Mouse (Mus musculus): ENCODE data around the gene 1700013G24Rik. TPM values are rescaled to one million over a fixed set of nuclear protein-coding genes. Genes with fewer than 3 reads are reported as not detected.
A peak's percentile ranks its signal among the peaks of the same experiment; 100 is the strongest.

Gene 1700013G24Rik
- total RNA-seq, 4 experiments from 2014 or later, result not detected

GRCm38 (mm10) chr4:137476065-137476760 lies 23.1 kb downstream of the 1700013G24Rik start:
- peak; percentile 78 to 88 for DNase-seq (ENCODE audit: low spot score in 2 of 2)

- peak; percentile 75 to 86 for DNase-seq (ENCODE audit: low spot score in 2 of 2)
Observed at GRCm38 (mm10) chr4:137476761-137477237, 23.7 kb downstream of the 1700013G24Rik start.

DNA sequence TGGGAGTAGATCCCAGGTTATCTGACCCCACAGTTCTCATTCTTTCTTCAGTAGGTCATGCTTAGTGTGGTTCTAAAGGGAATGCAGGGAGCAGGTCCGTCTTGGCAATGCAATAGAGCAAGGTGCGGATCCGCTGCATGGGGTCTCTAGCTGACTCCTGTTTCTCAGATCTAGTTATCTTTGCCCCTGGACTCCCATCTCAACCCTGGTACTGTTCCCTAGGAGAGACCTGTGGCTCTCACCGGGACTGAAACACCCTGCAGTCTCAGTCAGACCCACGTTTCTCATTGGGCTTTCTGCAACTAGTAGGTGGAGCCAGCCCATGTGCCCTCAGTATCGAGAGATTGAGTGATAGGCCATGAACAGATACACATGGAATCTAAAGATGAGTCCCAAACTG lies 24.5 kb downstream of the 1700013G24Rik start:
- no peak for DNase-seq (ENCODE audit: low spot score in 2 of 2)

DNA sequence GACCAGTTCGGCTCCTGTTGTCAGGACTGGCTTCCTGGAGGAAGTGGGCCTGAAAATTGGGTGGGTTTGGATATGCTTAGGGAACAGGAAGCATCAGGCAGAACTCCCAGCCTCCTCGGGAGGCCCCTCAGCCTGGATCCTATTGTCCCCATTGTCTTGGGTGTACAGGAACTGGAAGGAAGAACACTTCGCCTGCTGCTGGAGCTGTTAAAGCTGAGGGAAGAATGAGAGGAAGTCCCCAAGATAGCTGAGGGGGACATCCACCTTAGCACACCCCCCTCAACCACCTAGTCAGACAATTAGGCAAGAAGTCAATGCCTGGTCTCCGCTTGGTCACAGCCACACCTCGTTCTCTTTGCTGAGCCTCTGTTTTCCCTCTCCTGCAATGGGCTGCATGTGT lies 25.2 kb downstream of the 1700013G24Rik start:
- no peak for DNase-seq (ENCODE audit: low spot score in 2 of 2)

GRCm38 (mm10) chr4:137479757-137480156 lies 26.7 kb downstream of the 1700013G24Rik start:
- no peak for DNase-seq (ENCODE audit: low spot score in 2 of 2)

DNA sequence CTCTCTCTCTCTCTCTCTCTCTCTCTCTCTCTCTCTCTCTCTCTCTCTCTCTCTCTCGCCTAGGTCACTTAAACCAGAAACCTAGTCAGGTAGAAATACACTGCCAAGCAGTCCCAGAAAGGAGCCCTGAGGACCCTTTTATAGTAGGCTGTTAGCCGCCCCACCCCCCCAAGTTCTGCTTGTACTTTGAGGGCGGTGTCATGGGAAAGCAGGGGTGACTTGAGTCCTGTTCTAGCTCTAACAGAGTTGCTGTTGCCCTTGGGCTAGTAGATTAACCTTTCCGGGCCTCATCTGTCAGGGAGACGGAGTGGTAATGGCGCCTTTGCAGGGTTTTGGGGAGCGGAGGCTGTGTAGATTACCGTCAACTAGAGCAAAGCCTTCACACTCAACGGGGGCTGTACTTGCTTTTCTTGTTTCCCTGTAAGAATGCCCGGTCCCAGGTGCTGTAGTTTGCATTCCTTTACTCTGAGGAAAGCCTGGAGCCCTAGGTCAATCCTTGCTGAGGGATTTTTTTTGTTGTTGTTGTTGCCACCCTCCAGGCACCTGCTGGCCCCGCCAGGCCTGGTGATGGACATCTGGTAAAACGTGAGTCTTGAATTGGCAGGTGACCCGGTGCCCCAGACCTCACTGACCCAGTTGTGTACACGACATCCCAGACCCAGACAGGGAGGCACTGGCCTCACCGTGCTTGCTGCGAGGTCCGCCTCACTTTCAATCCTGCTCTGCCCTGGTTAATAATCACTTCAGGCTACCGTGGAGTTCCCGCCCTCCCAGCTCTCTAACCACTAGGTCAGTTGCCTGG lies 27.3 kb downstream of the 1700013G24Rik start:
- no peak for DNase-seq (ENCODE audit: low spot score in 2 of 2)

- DNase-seq (ENCODE audit: low spot score in 2 of 2), result no peak
Observed at GRCm38 (mm10) chr4:137480993-137481340, 27.9 kb downstream of the 1700013G24Rik start.

GRCm38 (mm10) chr4:137481381-137482030 lies 28.4 kb downstream of the 1700013G24Rik start:
- DNase-seq (ENCODE audit: low spot score in 2 of 2), result no peak

- no peak for DNase-seq (ENCODE audit: low spot score in 2 of 2)
Observed at GRCm38 (mm10) chr4:137483871-137484270, 30.8 kb downstream of the 1700013G24Rik start.

GRCm38 (mm10) chr4:137484586-137484985 lies 31.5 kb downstream of the 1700013G24Rik start:
- DNase-seq (ENCODE audit: low spot score in 2 of 2), result peak in 1 of 2 experiments; percentile 70

DNA sequence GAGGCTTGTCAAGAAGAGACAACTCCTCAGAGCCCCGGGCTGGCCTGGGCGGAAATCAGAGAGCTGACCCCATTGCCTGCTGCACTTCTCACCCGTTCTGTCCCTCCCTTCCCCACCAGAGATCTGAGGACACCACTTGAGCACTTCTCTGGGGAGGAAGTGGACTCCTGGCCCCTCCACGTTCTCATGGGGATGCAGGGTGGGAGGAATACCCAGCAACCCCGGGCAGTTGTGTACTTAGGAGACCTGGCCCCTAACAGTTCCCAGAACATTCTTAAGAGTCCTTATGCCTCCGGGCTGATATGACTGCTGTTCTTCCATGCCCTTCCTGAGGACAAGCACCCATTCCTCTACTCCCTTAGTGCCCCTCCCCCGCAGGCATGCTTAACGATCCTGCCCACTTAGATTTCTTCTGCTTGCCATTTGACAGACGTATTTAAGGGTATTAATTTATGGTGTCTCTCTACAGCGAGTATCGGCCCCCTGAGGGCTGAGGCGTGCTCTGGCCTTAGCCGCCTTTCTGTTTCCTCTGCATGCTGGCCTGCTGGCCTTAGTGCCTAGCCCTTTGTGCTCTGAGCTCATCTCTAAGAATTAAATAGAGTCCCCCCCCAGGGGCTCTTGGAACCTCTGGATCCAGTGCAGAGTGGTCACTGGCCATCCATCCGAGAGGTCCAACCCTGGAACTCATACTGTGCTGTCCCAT lies 32.3 kb downstream of the 1700013G24Rik start:
- no peak for DNase-seq (ENCODE audit: low spot score in 2 of 2)

DNA sequence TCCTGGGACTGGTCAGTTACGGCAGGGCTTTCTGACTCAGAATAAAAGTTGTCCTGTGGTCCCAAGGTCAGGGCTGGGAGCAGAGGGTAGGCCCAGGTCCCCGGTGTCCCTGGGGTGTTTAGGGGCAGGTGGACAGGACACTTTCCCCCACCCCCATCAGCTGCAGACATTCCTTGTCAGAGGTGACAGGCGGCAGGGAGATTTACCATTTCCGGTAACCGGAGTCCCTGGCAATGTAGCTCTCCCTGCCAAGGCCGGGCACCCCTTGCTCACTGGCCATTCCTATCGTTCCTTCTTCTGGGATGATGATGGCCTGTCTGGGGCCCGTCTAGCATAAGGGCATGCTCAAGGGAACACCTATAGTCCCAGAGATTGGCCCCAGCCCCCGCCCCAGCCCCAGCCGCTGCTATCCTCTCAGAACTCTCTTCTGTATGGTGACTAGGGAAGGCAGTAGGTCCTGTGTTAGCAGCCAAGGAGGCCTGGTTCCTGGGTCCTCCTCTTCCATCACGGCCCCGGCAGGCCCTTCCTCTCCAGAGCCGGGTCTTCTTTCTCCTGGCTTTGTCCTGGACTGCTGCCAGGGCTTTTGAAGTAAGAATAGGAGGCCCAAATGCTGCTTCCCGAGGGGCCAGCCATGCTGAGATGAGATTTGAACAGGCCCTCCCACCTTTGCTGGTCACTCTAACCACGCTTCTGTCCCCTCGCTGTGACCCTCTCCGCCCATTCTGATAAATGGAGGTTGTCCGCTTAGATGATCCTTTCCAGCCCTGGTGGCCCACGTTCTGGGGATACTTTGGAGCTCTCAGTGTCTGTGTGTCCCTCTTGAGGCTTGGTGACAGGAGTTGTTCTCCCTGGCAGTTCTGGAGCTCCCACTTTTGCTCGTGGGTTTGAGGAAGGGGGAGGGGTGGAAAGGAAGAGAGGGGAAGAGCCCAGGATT lies 33.3 kb downstream of the 1700013G24Rik start:
- peak in 1 of 2 experiments; percentile 64 for DNase-seq (ENCODE audit: low spot score in 2 of 2)

- DNase-seq (ENCODE audit: low spot score in 2 of 2), result peak; percentile 80 to 88
Observed at GRCm38 (mm10) chr4:137487286-137488000, 34.4 kb downstream of the 1700013G24Rik start.

- DNase-seq (ENCODE audit: low spot score in 2 of 2), result no peak
Observed at GRCm38 (mm10) chr4:137488038-137488437, 35.0 kb downstream of the 1700013G24Rik start.

GRCm38 (mm10) chr4:137488571-137489303 lies 35.7 kb downstream of the 1700013G24Rik start:
- peak; percentile 76 to 80 for DNase-seq (ENCODE audit: low spot score in 2 of 2)

DNA sequence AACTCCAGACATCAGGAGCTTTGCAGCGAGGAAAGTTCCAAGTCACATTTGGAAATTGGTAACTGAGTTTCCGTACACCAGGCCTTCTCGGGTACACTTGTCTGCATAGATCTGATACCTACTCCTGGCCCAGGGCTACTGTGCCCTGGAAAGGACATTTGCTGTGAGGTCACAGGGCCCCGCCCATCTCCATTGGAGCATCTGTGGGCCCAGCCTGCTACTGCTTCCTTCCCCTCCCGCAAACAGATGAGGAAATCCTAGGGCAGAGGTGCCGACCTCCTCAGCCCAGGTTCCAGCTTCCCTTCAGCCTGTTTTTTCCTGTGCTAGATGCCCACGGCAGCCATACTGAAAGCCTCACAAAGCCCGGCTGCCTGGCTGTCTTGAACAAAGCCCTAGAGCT lies 36.9 kb downstream of the 1700013G24Rik start:
- DNase-seq (ENCODE audit: low spot score in 2 of 2), result peak in 1 of 2 experiments; percentile 64

- no peak for DNase-seq (ENCODE audit: low spot score in 2 of 2)
Observed at GRCm38 (mm10) chr4:137492563-137492962, 39.5 kb downstream of the 1700013G24Rik start.

GRCm38 (mm10) chr4:137493187-137493586 lies 40.1 kb downstream of the 1700013G24Rik start:
- no peak for DNase-seq (ENCODE audit: low spot score in 2 of 2)
